Mouse (Mus musculus) kidney, adult 2 months (tissue): Measurements from ENCODE around the gene Gast. TPM values are rescaled to one million over a fixed set of nuclear protein-coding genes. Genes with fewer than 3 reads are reported as not detected.
"Not testable (repeated sequence)": the region's sequence is repeated elsewhere in the genome, so short reads cannot be mapped to it uniquely, and the experiment has no call there.

Experiments used
- DNase-seq: peaks from one replicate; pipeline ENCODE4 v3.0.0; 2021
- H3K27ac ChIP-seq: fragments of 200-500 bp; 2 replicates; pipeline ENCODE4 v1.5.1; 2012; ENCODE audit warnings: low read depth, low read length, control low read depth, inconsistent platforms; ENCODE audit not compliant: insufficient read depth
- H3K27me3 ChIP-seq: fragments of 200-500 bp; replicated peaks from 2 replicates; pipeline ENCODE4 v1.6.1; 2012; ENCODE audit warnings: mild to moderate bottlenecking, moderate library complexity, low read length, inconsistent platforms; ENCODE audit not compliant: control insufficient read depth, insufficient read depth
- H3K36me3 ChIP-seq: fragments of 200-500 bp; 2 replicates; pipeline ENCODE4 v1.6.1; 2012; ENCODE audit warnings: mild to moderate bottlenecking, moderate library complexity, low read length, inconsistent platforms; ENCODE audit not compliant: control insufficient read depth, insufficient read depth
- H3K4me1 ChIP-seq: fragments of 200-500 bp; 2 replicates; pipeline ENCODE4 v1.6.1; 2011; ENCODE audit warnings: low read length; ENCODE audit not compliant: control insufficient read depth, insufficient read depth
- H3K4me3 ChIP-seq: fragments of 200-500 bp; 2 replicates; pipeline ENCODE4 v1.5.1; 2011; ENCODE audit warnings: mild to moderate bottlenecking, low read depth, low read length, control low read depth; ENCODE audit not compliant: insufficient read depth
- CTCF ChIP-seq: fragments of 200-500 bp; conservative IDR thresholded peaks from 2 replicates; pipeline ENCODE4 v1.5.1; 2011; ENCODE audit warnings: low read depth, mild to moderate bottlenecking, control low read depth, low read length, moderate library complexity, mixed read lengths; ENCODE audit not compliant: insufficient read depth, insufficient read length
- POLR2A ChIP-seq: fragments of 200-500 bp; IDR thresholded peaks from one replicate; pipeline ENCODE4 v1.6.1; 2011; ENCODE audit warnings: low read depth, low read length, control low read depth
- WGBS: fragments of 180-500 bp; shearing (Covaris S2); methylation state at CpG from one replicate; pipeline ENCODE4 v1.1.7; 2018; 5-methylcytosine and 5-hydroxymethylcytosine counted together
- polyA plus RNA-seq: library from polyadenylated mRNA; depleted of rRNA; stranded (reverse); fragments of >200 nt; gene quantifications from 2 replicates; pipeline ENCODE4 v1.2.3, GENCODE M21; 2012

Gast gene
- polyA plus RNA-seq, 1 experiment = not detected

DNA sequence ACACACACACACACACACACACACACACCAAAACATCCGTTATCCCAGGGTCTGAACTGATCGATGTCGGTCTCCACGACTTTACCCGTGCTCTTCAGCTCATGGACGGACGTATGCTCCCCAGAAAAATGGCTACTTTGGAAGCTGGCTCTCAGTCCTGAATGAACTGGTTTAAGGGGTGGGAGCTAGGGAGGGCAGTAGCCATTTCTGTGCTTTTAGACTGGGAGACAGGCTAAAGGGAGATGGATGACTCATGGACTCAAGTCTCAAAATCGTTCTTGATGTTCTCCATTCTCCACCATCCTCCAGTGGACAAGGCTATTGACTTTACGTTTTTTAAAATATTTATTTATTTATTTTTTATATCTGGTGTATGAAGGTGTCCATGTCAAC, 22.6 kb downstream of the Gast start:
- TF ChIP-seq POLR2A (no peak), CTCF (no peak)
- no peaks in the 10 kb centered on the region for H3K27me3 ChIP-seq
- no peaks in the 10 kb centered on the region for H3K4me1 ChIP-seq
- peak overlapping the region; percentile 16; the same call in 1 of the 2 replicates for H3K4me3 ChIP-seq
- DNase-seq = no peak
- no peaks in the 10 kb centered on the region for H3K36me3 ChIP-seq
- H3K27ac ChIP-seq = no peak overlapping the region
- 18% methylated on average over 9 of the region's 9 CpGs for WGBS

DNA sequence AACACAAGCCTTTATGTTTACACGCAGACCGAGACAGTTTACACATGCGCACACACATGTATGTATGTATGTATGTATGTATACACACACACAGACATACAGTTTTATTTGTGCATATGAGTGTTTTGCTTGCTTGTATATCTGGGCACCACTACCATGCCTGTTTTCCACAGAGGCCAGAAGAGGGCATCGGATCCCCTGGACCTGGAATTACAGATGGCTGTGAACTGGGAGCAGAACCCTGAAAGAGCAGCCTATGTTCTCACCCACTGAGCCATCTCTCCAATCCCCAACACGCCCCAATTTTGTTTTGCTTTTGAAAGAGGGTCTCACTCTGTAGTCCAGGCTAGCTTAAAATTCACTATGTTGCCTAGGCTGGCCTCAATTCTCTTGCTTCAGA, 23.2 kb downstream of the Gast start:
- Histone ChIP-seq H3K27me3 (no peaks in the 10 kb centered on the region), H3K36me3 (no peaks in the 10 kb centered on the region), H3K27ac (no peak overlapping the region), H3K4me3 (no peak overlapping the region), H3K4me1 (no peaks in the 10 kb centered on the region)
- TF ChIP-seq POLR2A (no peak), CTCF (no peak)
- no peak for DNase-seq
- WGBS = 59% methylated on average over 5 of the region's 5 CpGs

DNA sequence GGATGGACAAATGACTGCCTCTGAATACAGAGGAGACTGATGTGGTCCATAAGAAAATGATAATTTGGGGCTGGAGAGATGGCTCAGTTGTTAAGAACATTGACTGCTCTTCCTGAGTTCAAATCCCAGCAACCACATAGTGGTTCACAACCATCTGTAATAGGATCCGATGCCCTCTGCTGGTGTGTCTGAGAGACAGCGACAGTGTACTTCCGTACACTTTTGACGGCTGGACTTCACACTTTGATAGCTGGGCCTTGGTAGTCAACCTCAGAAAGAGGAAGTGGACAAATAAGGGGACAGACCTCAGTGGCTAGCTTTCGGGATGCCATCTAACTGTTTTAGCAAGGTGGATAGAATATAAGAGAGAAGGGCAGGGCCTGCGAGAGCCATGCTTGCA, 26.0 kb downstream of the Gast start:
- Histone ChIP-seq H3K36me3 (no peaks in the 10 kb centered on the region), H3K4me3 (no peak overlapping the region), H3K27me3 (no peaks in the 10 kb centered on the region), H3K4me1 (no peaks in the 10 kb centered on the region), H3K27ac (no peak overlapping the region)
- TF ChIP-seq POLR2A (no peak), CTCF (no peak)
- no peak for DNase-seq
- WGBS = 82% methylated on average over 6 of the region's 6 CpGs

GRCm38 (mm10) chr11:100361059-100361458, 26.9 kb downstream of the Gast start:
- 14% methylated on average over 1 of the region's 13 CpGs for WGBS
- not testable (repeated sequence) for H3K27ac ChIP-seq, H3K4me1 ChIP-seq, H3K4me3 ChIP-seq, H3K27me3 ChIP-seq, DNase-seq, H3K36me3 ChIP-seq

DNA sequence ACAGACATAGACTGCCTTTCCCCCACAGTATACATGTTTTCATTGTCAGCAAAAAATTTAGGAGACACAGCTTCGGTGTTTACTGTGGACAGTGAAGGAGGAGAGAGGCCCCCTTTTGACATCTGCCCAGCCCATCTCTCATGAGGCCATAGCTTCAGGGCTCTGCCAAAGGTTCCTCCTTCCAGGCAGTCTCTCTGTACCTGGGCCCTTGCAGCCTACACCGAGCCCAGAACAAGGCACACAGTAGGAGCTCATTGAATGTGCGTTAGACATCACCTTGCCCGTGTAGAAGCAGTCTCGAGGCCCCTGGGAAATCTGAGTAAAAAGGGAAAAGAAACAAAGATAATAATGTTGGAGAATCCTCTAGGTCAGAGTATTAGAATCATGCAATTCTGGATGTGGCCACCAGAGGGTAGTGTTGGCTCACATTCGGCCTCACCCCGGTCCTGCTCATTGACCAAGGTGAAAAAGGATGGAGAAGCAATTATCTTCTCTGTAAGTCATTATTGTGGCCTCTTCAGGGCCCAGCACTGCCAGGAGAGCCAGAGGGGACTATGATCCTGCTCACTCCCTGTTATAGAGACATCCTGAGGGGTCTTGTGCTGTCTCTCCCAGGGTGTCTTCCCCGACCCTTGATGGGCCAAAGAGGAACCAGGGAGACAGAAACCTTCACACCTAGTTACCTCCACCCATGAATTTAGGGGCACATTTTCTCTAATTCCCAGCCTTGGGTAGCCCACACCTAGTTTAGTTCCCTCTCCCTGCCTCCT, 28.2 kb downstream of the Gast start:
- peak; percentile 78 for DNase-seq
- H3K36me3 ChIP-seq = no peaks in the 10 kb centered on the region
- H3K27ac ChIP-seq = no peak overlapping the region
- no peak for TF ChIP-seq POLR2A
- peak; percentile 94 for TF ChIP-seq CTCF
- no peaks in the 10 kb centered on the region for H3K27me3 ChIP-seq
- no peaks in the 10 kb centered on the region for H3K4me1 ChIP-seq
- no peak overlapping the region for H3K4me3 ChIP-seq
- WGBS = 9% methylated on average over 8 of the region's 8 CpGs

- H3K4me3 ChIP-seq = no peak overlapping the region
- 12% methylated on average over 12 of the region's 12 CpGs for whole genome bisulfite sequencing
- peak; percentile 81 for DNase-seq
- H3K27me3 ChIP-seq = no peaks in the 10 kb centered on the region
- TF ChIP-seq CTCF = peak; percentile 86
- TF ChIP-seq POLR2A = no peak
- H3K36me3 ChIP-seq = no peaks in the 10 kb centered on the region
- H3K4me1 ChIP-seq = no peaks in the 10 kb centered on the region
- H3K27ac ChIP-seq = no peak overlapping the region
Measured at GRCm38 (mm10) chr11:100362979-100363562, 28.9 kb downstream of the Gast start.

DNA sequence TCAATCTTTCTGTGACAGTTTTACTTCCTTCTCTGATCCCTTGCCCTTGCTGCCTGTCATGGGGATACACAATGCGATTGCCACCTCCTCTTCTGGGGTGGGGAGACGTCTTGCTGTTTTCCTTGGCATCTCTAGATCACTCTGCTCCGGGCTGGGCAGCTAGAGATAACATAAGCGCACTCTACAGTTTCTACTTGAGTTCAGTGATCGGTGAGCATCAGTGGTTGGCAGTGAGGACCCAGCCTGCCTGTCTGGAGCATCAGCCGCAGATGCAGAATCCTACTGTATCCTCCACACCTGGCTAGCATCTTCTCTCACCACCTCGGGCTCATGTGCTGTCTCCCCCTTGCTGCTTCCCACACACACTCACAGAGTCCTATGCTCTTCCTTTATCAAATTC, 34.9 kb downstream of the Gast start:
- Histone ChIP-seq H3K27me3 (no peaks in the 10 kb centered on the region), H3K36me3 (peaks cover 8% of the 10 kb centered on the region), H3K4me3 (no peak overlapping the region), H3K27ac (no peak overlapping the region), H3K4me1 (no peaks in the 10 kb centered on the region)
- WGBS = 43% methylated on average over 7 of the region's 7 CpGs
- TF ChIP-seq POLR2A = no peak
- no peak for TF ChIP-seq CTCF
- no peak for DNase-seq
